Mouse (Mus musculus): Measurements from ENCODE around the gene Hist1h3b. TPM values are rescaled to one million over a fixed set of nuclear protein-coding genes. Genes with fewer than 3 reads are reported as not detected.

Gene Hist1h3b
- polyA plus RNA-seq, 1 experiment from 2014 or later = 13.9 TPM

- H3K27ac ChIP-seq (ENCODE audit: low read depth) = no peak overlapping the region
- H3K36me3 ChIP-seq (ENCODE audit: control insufficient read depth, insufficient read depth, low read length) = no peaks in the 10 kb centered on the region
- no peak overlapping the region for H3K9ac ChIP-seq (ENCODE audit: low read length)
- no peak overlapping the region for H3K4me3 ChIP-seq (ENCODE audit: low read depth, low read length)
- DNase-seq (ENCODE audit: low spot score) (no peak), ATAC-seq (replicated peaks; ENCODE audit: low FRiP score, low TSS enrichment, low read depth) (peak; percentile 83)
- peak overlapping the region; percentile 36 for H3K4me2 ChIP-seq (ENCODE audit: low read length)
- 22% methylated on average over 21 of the region's 21 CpGs for WGBS
- H3K4me1 ChIP-seq (replicated peaks; ENCODE audit: control insufficient read depth, insufficient read depth, low read length) = peaks cover 7% of the 10 kb centered on the region; the same call in 1 of the 2 replicates
- H3K27me3 ChIP-seq (replicated peaks; ENCODE audit: control insufficient read depth, insufficient read depth, low read length) = no peaks in the 10 kb centered on the region
- H3K9me3 ChIP-seq (ENCODE audit: control insufficient read depth, low read length) = no peaks in the 10 kb centered on the region
These were observed 20.7 kb downstream of the Hist1h3b start for GRCm38 (mm10) chr13:23772561-23773313.

- Histone ChIP-seq H3K36me3 (ENCODE audit: control insufficient read depth, insufficient read depth, low read length) (no peaks in the 10 kb centered on the region), H3K27me3 (replicated peaks; ENCODE audit: control insufficient read depth, insufficient read depth, low read length) (no peaks in the 10 kb centered on the region), H3K4me2 (ENCODE audit: low read length) (no peak overlapping the region), H3K4me3 (ENCODE audit: low read depth, low read length) (no peak overlapping the region), H3K4me1 (replicated peaks; ENCODE audit: control insufficient read depth, insufficient read depth, low read length) (no peaks in the 10 kb centered on the region), H3K9ac (ENCODE audit: low read length) (no peak overlapping the region), H3K27ac (ENCODE audit: low read depth) (no peak overlapping the region), H3K9me3 (ENCODE audit: control insufficient read depth, low read length) (no peaks in the 10 kb centered on the region)
- 93% methylated on average over 7 of the region's 7 CpGs for WGBS
- ATAC-seq (replicated peaks; ENCODE audit: low FRiP score, low TSS enrichment, low read depth) (no peak), DNase-seq (ENCODE audit: low spot score) (no peak)
These were observed 26.3 kb downstream of the Hist1h3b start for GRCm38 (mm10) chr13:23778339-23778738.

GRCm38 (mm10) chr13:23779025-23779424 lies 27.0 kb downstream of the Hist1h3b start:
- Histone ChIP-seq H3K4me2 (ENCODE audit: low read length) (no peak overlapping the region), H3K9me3 (ENCODE audit: control insufficient read depth, low read length) (no peaks in the 10 kb centered on the region), H3K4me3 (ENCODE audit: low read depth, low read length) (no peak overlapping the region), H3K36me3 (ENCODE audit: control insufficient read depth, insufficient read depth, low read length) (no peaks in the 10 kb centered on the region), H3K27me3 (replicated peaks; ENCODE audit: control insufficient read depth, insufficient read depth, low read length) (no peaks in the 10 kb centered on the region), H3K9ac (ENCODE audit: low read length) (no peak overlapping the region), H3K4me1 (replicated peaks; ENCODE audit: control insufficient read depth, insufficient read depth, low read length) (no peaks in the 10 kb centered on the region), H3K27ac (ENCODE audit: low read depth) (no peak overlapping the region)
- no peak for DNase-seq (ENCODE audit: low spot score)
- ATAC-seq (replicated peaks; ENCODE audit: low FRiP score, low TSS enrichment, low read depth) = no peak
- WGBS = 69% methylated on average over 4 of the region's 4 CpGs

GRCm38 (mm10) chr13:23792520-23792919 lies 40.5 kb downstream of the Hist1h3b start:
- H3K4me3 ChIP-seq (ENCODE audit: low read depth, low read length) = no peak overlapping the region
- H3K4me2 ChIP-seq (ENCODE audit: low read length) = no peak overlapping the region
- DNase-seq (ENCODE audit: low spot score) (no peak), ATAC-seq (replicated peaks; ENCODE audit: low FRiP score, low TSS enrichment, low read depth) (no peak; the same call in 1 of the 2 replicates)
- no peaks in the 10 kb centered on the region for H3K9me3 ChIP-seq (ENCODE audit: control insufficient read depth, low read length)
- no peaks in the 10 kb centered on the region for H3K27me3 ChIP-seq (replicated peaks; ENCODE audit: control insufficient read depth, insufficient read depth, low read length)
- H3K4me1 ChIP-seq (replicated peaks; ENCODE audit: control insufficient read depth, insufficient read depth, low read length) = no peaks in the 10 kb centered on the region
- 40% methylated on average over 2 of the region's 2 CpGs for WGBS
- H3K36me3 ChIP-seq (ENCODE audit: control insufficient read depth, insufficient read depth, low read length) = no peaks in the 10 kb centered on the region
- no peak overlapping the region for H3K27ac ChIP-seq (ENCODE audit: low read depth)
- H3K9ac ChIP-seq (ENCODE audit: low read length) = no peak overlapping the region

GRCm38 (mm10) chr13:23799405-23799804 lies 47.3 kb downstream of the Hist1h3b start:
- no peaks in the 10 kb centered on the region for H3K27me3 ChIP-seq (replicated peaks; ENCODE audit: control insufficient read depth, insufficient read depth, low read length)
- no peaks in the 10 kb centered on the region for H3K36me3 ChIP-seq (ENCODE audit: control insufficient read depth, insufficient read depth, low read length)
- no peaks in the 10 kb centered on the region for H3K4me1 ChIP-seq (replicated peaks; ENCODE audit: control insufficient read depth, insufficient read depth, low read length)
- H3K9ac ChIP-seq (ENCODE audit: low read length) = no peak overlapping the region
- WGBS = 76% methylated on average over 5 of the region's 5 CpGs
- H3K4me2 ChIP-seq (ENCODE audit: low read length) = no peak overlapping the region
- no peak for ATAC-seq (replicated peaks; ENCODE audit: low FRiP score, low TSS enrichment, low read depth)
- no peak for DNase-seq (ENCODE audit: low spot score)
- H3K9me3 ChIP-seq (ENCODE audit: control insufficient read depth, low read length) = no peaks in the 10 kb centered on the region
- no peak overlapping the region for H3K4me3 ChIP-seq (ENCODE audit: low read depth, low read length)
- H3K27ac ChIP-seq (ENCODE audit: low read depth) = no peak overlapping the region

Small RNA genes within 50 kb of the gene (microRNA-seq; reads per million reads assigned to microRNA genes)
- not detected for gene Gm44314
- gene Gm44484 = not detected

Other genes starting within 250 kb of the Hist1h3b start
- 6.5 and 6.9 TPM in 2 replicates for gene Hist1h4h, start 221.2 kb upstream of the Hist1h3b start, polyA plus RNA-seq (2014; fragmentation: Nextera tagmentation; extraction: Ambion mirVana)
- 12.1 and 15.7 TPM in 2 replicates for gene Hist1h2af, start 218.4 kb upstream of the Hist1h3b start, polyA plus RNA-seq (2014; fragmentation: Nextera tagmentation; extraction: Ambion mirVana)
- gene Hist1h3g, start 216.8 kb upstream of the Hist1h3b start, polyA plus RNA-seq (2014; fragmentation: Nextera tagmentation; extraction: Ambion mirVana) = 6.1 and 8.1 TPM in 2 replicates
- 0.47 and 1.1 TPM in 2 replicates for gene Hist1h2bh, start 208.9 kb upstream of the Hist1h3b start, polyA plus RNA-seq (2014; fragmentation: Nextera tagmentation; extraction: Ambion mirVana)
- gene Hist1h3f, start 208.2 kb upstream of the Hist1h3b start, polyA plus RNA-seq (2014; fragmentation: Nextera tagmentation; extraction: Ambion mirVana) = 1.1 and 1.2 TPM in 2 replicates
- gene Hist1h4f, start 200.6 kb upstream of the Hist1h3b start, polyA plus RNA-seq (2014; fragmentation: Nextera tagmentation; extraction: Ambion mirVana) = 1.3 and 1.4 TPM in 2 replicates
- gene Hist1h1d, start 199.0 kb upstream of the Hist1h3b start, polyA plus RNA-seq (2014; fragmentation: Nextera tagmentation; extraction: Ambion mirVana) = 0.64 and 0.90 TPM in 2 replicates
- 9.3 and 9.7 TPM in 2 replicates for gene Hist1h3e, start 189.9 kb upstream of the Hist1h3b start, polyA plus RNA-seq (2014; fragmentation: Nextera tagmentation; extraction: Ambion mirVana)
- 106 and 114 TPM in 2 replicates for gene Hist1h2ae, start 181.0 kb upstream of the Hist1h3b start, polyA plus RNA-seq (2014; fragmentation: Nextera tagmentation; extraction: Ambion mirVana)
- gene Hist1h2bg, start 180.9 kb upstream of the Hist1h3b start, polyA plus RNA-seq (2014; fragmentation: Nextera tagmentation; extraction: Ambion mirVana) = 6.1 and 7.6 TPM in 2 replicates
- 7.0 and 7.1 TPM in 2 replicates for gene Hist1h2bf, start 178.1 kb upstream of the Hist1h3b start, polyA plus RNA-seq (2014; fragmentation: Nextera tagmentation; extraction: Ambion mirVana)
- 2.2 and 4.2 TPM in 2 replicates for gene Hist1h2ad, start 177.9 kb upstream of the Hist1h3b start, polyA plus RNA-seq (2014; fragmentation: Nextera tagmentation; extraction: Ambion mirVana)
- 9.6 and 12.5 TPM in 2 replicates for gene Hist1h3d, start 176.5 kb upstream of the Hist1h3b start, polyA plus RNA-seq (2014; fragmentation: Nextera tagmentation; extraction: Ambion mirVana)
- gene Hist1h4d, start 170.7 kb upstream of the Hist1h3b start, polyA plus RNA-seq (2014; fragmentation: Nextera tagmentation; extraction: Ambion mirVana) = 111 and 114 TPM in 2 replicates
- gene Hist1h2be, start 131.1 kb upstream of the Hist1h3b start, polyA plus RNA-seq (2014; fragmentation: Nextera tagmentation; extraction: Ambion mirVana) = 1.5 and 1.9 TPM in 2 replicates
- 16.6 and 19.2 TPM in 2 replicates for gene Hist1h1e, start 129.7 kb upstream of the Hist1h3b start, polyA plus RNA-seq (2014; fragmentation: Nextera tagmentation; extraction: Ambion mirVana)
- gene Hist1h2ac, start 68.3 kb upstream of the Hist1h3b start, polyA plus RNA-seq (2014; fragmentation: Nextera tagmentation; extraction: Ambion mirVana) = 1.4 and 1.6 TPM in 2 replicates
- gene Hist1h2bc, start 68.1 kb upstream of the Hist1h3b start, polyA plus RNA-seq (2014; fragmentation: Nextera tagmentation; extraction: Ambion mirVana) = 46.3 and 57.5 TPM in 2 replicates
- gene Hist1h1t, start 56.5 kb upstream of the Hist1h3b start, polyA plus RNA-seq (2014; fragmentation: Nextera tagmentation; extraction: Ambion mirVana) = 0.27 TPM in 1 of 2 replicates, not detected in the other
- gene Hist1h4c, start 53.8 kb upstream of the Hist1h3b start, polyA plus RNA-seq (2014; fragmentation: Nextera tagmentation; extraction: Ambion mirVana) = 6.7 and 10.4 TPM in 2 replicates
- gene Hfe, start 41.4 kb upstream of the Hist1h3b start, polyA plus RNA-seq (2014; fragmentation: Nextera tagmentation; extraction: Ambion mirVana) = 7.2 and 7.8 TPM in 2 replicates
- gene Hist1h1c, start 13.5 kb upstream of the Hist1h3b start, polyA plus RNA-seq (2014; fragmentation: Nextera tagmentation; extraction: Ambion mirVana) = 24.4 and 30.8 TPM in 2 replicates
- 6.9 and 7.9 TPM in 2 replicates for gene Hist1h3c, start 6.7 kb upstream of the Hist1h3b start, polyA plus RNA-seq (2014; fragmentation: Nextera tagmentation; extraction: Ambion mirVana)
- gene Hist1h2bb, start 5.5 kb upstream of the Hist1h3b start, polyA plus RNA-seq (2014; fragmentation: Nextera tagmentation; extraction: Ambion mirVana) = 2.5 and 5.0 TPM in 2 replicates
- gene Hist1h2ab, start 1.1 kb upstream of the Hist1h3b start, polyA plus RNA-seq (2014; fragmentation: Nextera tagmentation; extraction: Ambion mirVana) = 49.6 and 49.8 TPM in 2 replicates
- gene Hist1h4b, start 4.7 kb downstream of the Hist1h3b start, polyA plus RNA-seq (2014; fragmentation: Nextera tagmentation; extraction: Ambion mirVana) = 3.9 and 6.4 TPM in 2 replicates
- 0.65 and 1.3 TPM in 2 replicates for gene Hist1h4a, start 9.0 kb downstream of the Hist1h3b start, polyA plus RNA-seq (2014; fragmentation: Nextera tagmentation; extraction: Ambion mirVana)
- gene Hist1h3a, start 10.1 kb downstream of the Hist1h3b start, polyA plus RNA-seq (2014; fragmentation: Nextera tagmentation; extraction: Ambion mirVana) = 8.4 and 10.0 TPM in 2 replicates
- 3.1 and 4.2 TPM in 2 replicates for gene Hist1h1a, start 11.4 kb downstream of the Hist1h3b start, polyA plus RNA-seq (2014; fragmentation: Nextera tagmentation; extraction: Ambion mirVana)
- 0.12 TPM in 1 of 2 replicates, not detected in the other for gene Trim38, start 17.6 kb downstream of the Hist1h3b start, polyA plus RNA-seq (2014; fragmentation: Nextera tagmentation; extraction: Ambion mirVana)
- gene Slc17a2, start 54.7 kb downstream of the Hist1h3b start, polyA plus RNA-seq (2014; fragmentation: Nextera tagmentation; extraction: Ambion mirVana) = 0.05 TPM in 1 of 2 replicates, not detected in the other
- gene Slc17a3, start 87.2 kb downstream of the Hist1h3b start, polyA plus RNA-seq (2014; fragmentation: Nextera tagmentation; extraction: Ambion mirVana) = 0.04 and 0.08 TPM in 2 replicates
- gene Slc17a1, start 115.5 kb downstream of the Hist1h3b start, polyA plus RNA-seq (2014; fragmentation: Nextera tagmentation; extraction: Ambion mirVana) = 0.31 and 0.53 TPM in 2 replicates
- gene Slc17a4, start 162.7 kb downstream of the Hist1h3b start, polyA plus RNA-seq (2014; fragmentation: Nextera tagmentation; extraction: Ambion mirVana) = 14.7 and 17.5 TPM in 2 replicates
- not detected in 2 replicates for gene Hist1h2ba, start 181.9 kb downstream of the Hist1h3b start, polyA plus RNA-seq (2014; fragmentation: Nextera tagmentation; extraction: Ambion mirVana)
- gene Hist1h2aa, start 182.2 kb downstream of the Hist1h3b start, polyA plus RNA-seq (2014; fragmentation: Nextera tagmentation; extraction: Ambion mirVana) = not detected in 2 replicates
- 1.6 and 4.5 TPM in 2 replicates for gene Scgn, start 238.9 kb downstream of the Hist1h3b start, polyA plus RNA-seq (2014; fragmentation: Nextera tagmentation; extraction: Ambion mirVana)